Mouse (Mus musculus): ENCODE data around the gene Cep70. TPM values are rescaled to one million over a fixed set of nuclear protein-coding genes. Genes with fewer than 3 reads are reported as not detected.

Cep70 gene
- total RNA-seq, 2 experiments from 2014 or later: 4.8 to 6.3 TPM

DNA sequence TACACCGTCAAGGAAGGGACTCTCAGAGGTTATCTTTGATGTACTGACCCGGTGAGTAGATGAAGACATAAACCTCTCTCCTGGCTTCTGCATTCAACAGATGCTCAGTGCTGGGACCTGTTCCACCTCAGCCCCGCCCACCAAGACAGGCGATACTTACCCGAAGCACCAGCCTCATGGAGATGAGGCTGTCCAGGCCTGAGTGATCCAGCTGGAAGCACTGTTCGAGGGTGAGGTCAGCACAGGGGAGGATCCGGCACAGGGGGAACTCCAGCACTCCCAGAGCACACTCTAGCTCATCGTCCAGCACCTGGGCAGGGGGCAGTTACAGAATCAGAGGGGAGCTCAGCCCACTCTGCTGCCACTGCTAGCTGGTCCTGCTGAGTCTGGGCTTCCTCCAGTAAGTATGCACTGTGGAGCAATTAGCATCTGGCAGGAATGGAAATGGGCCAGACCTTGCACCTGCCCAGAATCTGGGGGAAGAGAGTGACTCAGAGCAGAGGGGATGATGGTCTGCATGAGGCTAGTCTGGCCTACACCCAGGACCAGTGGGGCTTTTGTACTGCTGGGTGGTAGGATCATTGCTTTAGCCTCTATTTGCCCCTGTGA lies 76.3 kb downstream of the Cep70 start:
- no peak for DNase-seq (ENCODE audit: low spot score in 2 of 2)

DNA sequence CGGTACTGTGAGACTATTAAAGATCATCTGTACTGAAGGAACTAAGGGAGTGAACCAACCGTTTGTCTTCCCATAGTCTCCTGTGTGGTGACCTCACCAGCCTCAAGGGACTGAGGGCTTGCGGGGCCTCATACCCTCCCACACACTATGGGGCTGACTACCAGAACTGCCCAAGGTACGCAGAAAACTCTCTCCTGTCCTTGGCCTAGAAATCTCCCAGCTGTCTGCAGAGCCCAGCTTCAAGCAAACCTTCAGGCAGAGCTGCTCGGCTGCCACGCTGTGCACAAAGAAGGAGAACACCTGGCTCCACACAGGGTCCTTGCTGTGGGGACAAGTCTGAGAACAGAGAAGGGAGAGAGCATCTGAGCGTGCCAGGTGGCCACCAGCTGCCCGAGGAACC lies 76.8 kb downstream of the Cep70 start:
- no peak for DNase-seq (ENCODE audit: low spot score in 2 of 2)

DNA sequence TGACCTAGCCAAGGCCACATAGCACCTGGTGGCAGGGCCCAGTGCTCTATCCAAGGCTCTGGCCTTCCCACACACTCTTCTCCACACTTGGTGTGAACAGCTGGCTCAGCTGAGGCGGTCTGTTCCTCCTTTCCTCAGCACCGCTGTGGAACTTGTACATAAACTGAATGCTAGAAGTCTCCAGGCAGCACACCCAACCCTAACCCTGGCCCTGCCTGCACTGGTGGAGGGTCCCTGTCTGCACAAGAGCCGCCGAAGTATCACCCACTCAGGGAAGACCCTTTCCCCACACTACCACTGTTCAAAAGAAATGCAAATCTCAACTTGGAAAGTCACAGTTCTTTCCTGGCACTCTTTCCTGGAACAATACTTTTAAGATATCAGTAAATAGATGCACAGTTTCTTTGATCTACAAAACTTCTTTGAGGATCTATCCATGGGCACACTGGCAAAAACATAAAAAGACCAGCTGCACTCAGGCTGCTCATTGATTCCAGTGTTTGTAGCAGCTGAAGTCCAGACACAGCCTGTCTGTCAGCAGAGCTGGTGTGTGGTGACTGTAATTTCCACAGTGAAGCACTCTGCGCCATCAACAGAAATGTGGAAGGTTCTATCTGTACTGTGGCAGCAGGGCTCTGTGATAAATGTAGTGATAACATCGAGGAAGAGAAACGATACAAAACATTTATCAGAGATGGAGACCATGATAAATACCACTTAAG lies 82.2 kb downstream of the Cep70 start:
- no peak for DNase-seq (ENCODE audit: low spot score in 2 of 2)

DNA sequence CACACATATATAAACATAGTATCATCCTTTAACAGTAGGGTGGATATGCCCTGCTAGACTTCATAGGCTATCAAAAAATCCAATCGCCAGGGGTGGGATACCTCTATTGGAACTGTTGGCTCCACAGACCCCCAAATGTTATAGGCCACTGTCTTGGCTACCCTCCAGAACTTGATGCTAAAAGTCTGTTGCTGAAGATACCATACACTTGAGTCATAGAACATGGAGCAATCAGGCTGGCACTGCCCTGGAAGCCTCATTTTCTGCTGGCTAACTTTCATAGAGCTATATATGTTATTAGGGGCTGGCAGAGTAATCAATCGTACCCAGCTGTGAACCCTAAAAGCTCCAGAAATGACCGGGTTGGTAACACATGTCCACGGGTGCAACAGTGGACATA lies 82.8 kb downstream of the Cep70 start:
- DNase-seq (ENCODE audit: low spot score in 2 of 2): no peak

DNA sequence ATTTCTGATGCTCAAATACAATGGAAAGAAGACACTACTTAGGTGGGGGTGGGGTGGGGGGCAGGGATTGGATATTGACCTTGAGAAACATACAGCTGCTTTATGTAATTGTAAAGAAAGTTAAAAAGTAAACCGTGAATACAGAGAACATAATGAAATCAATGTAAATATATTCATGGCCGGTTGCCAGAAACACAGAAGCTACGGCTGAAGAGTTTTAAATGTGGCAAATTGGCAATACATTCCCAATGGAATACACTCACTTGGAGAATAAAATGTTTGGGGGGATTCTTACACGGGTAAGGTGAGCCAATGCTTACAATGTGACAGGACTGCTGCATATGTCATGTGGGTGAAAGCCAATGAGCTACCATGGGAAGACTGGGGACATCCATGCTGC lies 83.7 kb downstream of the Cep70 start:
- DNase-seq (ENCODE audit: low spot score in 2 of 2): no peak

DNA sequence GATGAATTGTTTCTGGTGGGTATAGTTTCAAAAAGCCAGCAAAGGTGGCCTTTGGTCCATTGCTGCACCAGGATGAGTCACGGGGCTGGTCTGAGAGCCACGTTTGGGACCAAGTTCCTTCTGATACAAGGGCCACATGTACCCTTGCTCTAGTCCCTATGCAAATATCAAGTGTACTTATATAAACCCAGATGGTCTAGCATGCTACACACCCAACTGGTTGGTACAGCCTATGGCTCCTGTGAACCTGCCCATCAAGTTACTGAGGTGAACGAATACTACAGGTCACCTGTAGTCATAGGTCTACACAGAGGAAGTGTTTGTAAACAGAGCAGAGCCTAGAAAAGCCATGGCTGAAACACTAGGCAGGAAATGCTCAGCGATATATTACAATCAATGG lies 93.4 kb downstream of the Cep70 start:
- no peak for DNase-seq (ENCODE audit: low spot score in 2 of 2)

DNA sequence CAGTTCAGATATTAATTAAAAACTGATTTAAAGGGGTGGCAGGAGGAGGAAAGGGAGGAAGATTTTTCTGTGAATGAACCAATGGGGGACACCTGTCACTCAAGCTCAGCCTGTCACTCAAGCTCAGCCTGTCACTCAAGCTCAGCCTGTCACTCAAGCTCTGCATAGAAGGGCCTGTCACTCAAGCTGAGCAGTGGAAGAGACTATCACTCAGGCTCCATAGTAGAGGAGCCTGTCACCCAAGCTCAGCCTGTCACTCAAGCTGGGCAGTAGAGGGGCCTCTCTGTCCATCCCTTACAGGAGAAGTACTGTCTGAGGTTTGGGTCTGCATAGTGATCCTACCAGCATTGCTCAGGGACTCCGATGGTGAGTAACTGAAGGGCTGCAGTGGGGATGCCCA lies 95.1 kb downstream of the Cep70 start:
- no peak for DNase-seq (ENCODE audit: low spot score in 2 of 2)

DNA sequence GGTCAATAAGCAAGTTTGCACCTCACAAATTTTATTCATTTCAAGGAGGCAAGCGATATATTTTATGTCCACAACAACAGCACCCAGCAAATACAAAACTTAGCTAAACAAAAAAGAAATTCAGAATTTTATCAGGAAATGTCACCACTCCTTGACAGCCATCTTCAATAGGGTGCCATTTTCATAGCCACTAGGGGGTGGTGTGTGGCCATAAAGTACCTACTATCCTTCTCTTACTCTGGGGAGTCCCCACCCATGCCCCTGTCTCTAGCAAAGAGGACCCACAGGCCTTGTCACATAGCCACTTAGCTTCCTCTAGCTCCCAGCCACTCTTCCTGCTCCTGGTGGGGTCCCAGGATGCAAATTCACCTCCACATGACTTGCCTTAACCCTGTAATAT lies 96.0 kb downstream of the Cep70 start:
- no peak for DNase-seq (ENCODE audit: low spot score in 2 of 2)

DNA sequence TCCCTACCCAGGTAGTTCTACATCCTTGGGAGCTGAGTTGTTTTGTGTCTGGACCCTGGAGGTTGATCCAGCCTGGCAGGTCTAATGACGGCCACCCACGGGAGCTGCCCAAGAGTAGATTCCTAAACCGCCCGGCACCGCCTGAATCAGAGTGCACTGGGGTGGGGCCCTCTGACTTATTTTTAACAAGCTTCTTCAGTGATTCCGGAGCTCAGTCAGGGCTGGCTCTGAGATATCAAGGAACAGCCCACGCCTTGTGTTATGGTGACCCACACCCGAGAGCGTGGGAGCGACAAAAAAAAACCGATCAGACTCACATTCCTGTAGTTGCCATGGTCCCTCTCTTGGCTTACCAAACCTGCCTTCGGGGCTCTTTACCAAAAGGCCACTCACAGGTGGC lies 97.0 kb downstream of the Cep70 start:
- DNase-seq (ENCODE audit: low spot score in 2 of 2): no peak

DNA sequence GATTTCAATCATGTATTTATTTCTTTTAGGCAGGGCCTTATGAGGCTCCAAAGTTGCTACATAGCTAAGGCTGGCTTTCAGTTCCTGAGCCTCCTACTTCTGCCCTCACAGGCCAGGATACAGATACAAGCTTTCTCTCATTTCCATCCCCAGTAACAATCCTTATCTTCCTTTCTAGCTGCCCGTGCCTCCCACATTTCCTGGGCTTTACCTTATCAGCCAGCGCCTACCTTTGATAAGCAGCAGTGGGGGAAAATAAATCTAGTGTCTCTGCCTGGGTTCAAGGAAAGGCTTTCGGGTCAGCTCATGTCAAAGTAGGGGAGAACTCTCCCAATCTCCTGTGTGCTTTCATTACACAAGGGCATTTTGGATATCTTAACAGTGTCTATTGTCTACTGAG lies 98.4 kb downstream of the Cep70 start:
- DNase-seq (ENCODE audit: low spot score in 2 of 2): no peak

DNA sequence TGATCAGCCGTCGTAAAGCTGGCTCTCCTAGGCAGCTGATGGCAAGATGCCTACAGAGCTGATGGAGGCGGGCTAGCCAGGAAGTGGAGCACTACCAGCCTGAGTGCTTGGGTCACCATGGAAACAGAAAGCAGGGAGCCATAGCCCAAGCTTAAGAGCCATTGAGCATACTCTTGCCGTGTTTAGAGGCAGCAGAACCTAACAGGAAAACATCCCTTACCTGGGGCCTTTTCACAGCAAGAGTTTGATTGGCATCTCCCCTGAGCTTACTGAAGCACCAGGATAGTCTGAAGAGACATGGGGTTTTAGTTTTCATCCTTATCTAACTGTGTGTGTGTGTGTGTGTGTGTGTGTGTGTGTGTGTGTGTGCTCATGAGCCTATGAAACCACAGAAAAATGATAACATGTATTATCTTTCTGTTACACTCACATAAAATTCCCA lies 102.2 kb downstream of the Cep70 start:
- no peak for DNase-seq (ENCODE audit: low spot score in 2 of 2)

Other genes starting within 250 kb of the Cep70 start
- not detected for gene Gm1123, start 207.7 kb upstream of the Cep70 start, total RNA-seq (2021)
- 1 to 10 TPM; 4.3 TPM for gene Pik3cb, start 102.7 kb upstream of the Cep70 start, total RNA-seq (2021)
- not detected for gene Faiml, start 6.1 kb upstream of the Cep70 start, total RNA-seq (2021)
- gene Esyt3, start 115.2 kb downstream of the Cep70 start, total RNA-seq (2021): under 1 TPM; 0.29 to 0.37 TPM
- gene Mras, start 194.0 kb downstream of the Cep70 start, total RNA-seq (2021): 10 to 100 TPM; 12.9 to 13.2 TPM
- gene Nme9, start 208.1 kb downstream of the Cep70 start, total RNA-seq (2021): not detected

All from gastrocnemius, postnatal 4 days (tissue).